Mouse (Mus musculus): ENCODE results near the gene Phactr2. TPM values are rescaled to one million over a fixed set of nuclear protein-coding genes. Genes with fewer than 3 reads are reported as not detected.

The Phactr2 gene
- polyA plus RNA-seq, 1 experiment, result 3.5 TPM

- H3K27ac ChIP-seq (ENCODE audit: insufficient read depth, low read length), result no peak overlapping the region
- no peaks in the 10 kb centered on the region for H3K36me3 ChIP-seq (ENCODE audit: control insufficient read depth, insufficient read depth, low read length)
- H3K4me1 ChIP-seq (ENCODE audit: control insufficient read depth, insufficient read depth, insufficient read length), result no peaks in the 10 kb centered on the region
- 83% methylated on average over 13 of the region's 13 CpGs for WGBS
- no peaks in the 10 kb centered on the region for H3K27me3 ChIP-seq (ENCODE audit: control insufficient read depth, insufficient read depth, low read length)
- DNase-seq (ENCODE audit: low read depth in 1 of 2, low spot score in 2 of 2), result no peak
- TF ChIP-seq POLR2A (IDR thresholded peaks at IDR 0.05; ENCODE audit: low read depth, low read length) (no peak), CTCF (IDR thresholded peaks at IDR 0.05; ENCODE audit: extremely low read depth, insufficient read depth, insufficient read length, insufficient replicate concordance) (no peak)
- H3K4me3 ChIP-seq (ENCODE audit: extremely low read depth, insufficient read depth, insufficient read length), result no peak overlapping the region
These were observed 97.6 kb downstream of the Phactr2 start for GRCm38 (mm10) chr10:13376428-13377260.

- WGBS, result 40% methylated on average over 3 of the region's 3 CpGs
These were observed 98.4 kb downstream of the Phactr2 start for GRCm38 (mm10) chr10:13375820-13376219.

DNA sequence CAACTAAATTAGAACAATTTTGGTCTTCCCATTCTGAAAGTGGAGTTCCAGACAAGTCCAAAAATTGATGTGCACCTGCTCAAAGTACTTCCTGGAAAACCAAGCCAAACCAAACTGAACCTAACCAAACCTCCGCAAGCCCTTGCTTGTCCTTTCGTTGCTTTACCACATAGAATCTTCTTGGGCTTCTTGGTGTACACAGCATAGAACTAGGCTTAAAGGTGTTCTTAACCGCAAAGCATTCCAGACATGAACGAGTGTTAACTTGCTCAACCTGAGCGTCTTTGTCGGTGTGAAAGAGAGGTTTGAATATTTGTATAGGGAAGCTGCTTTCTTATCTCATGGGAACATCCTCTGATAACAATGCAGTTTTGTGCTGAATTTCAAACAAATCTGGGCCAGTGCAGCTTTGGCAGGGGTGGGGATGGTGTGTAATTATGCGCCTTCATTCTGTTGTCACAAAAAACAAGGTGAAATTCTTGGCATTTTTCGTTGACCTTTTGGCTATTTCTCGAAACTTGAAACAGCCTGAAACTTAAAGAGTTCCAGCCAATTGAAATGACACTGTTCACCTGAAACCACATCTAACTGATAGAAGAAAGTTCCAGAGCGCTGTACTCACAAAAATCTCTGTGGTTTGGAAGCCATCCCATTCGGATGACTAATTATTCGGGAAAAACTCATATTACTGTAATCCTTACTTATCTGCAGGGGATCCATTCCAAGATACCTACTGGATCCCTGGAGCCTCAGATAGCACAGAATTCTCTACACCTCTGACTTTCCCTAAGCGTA is 104.4 kb downstream of the Phactr2 start:
- Histone ChIP-seq H3K4me1 (ENCODE audit: control insufficient read depth, insufficient read depth, insufficient read length) (no peaks in the 10 kb centered on the region), H3K36me3 (ENCODE audit: control insufficient read depth, insufficient read depth, low read length) (no peaks in the 10 kb centered on the region), H3K4me3 (ENCODE audit: extremely low read depth, insufficient read depth, insufficient read length) (no peak overlapping the region), H3K27me3 (ENCODE audit: control insufficient read depth, insufficient read depth, low read length) (no peaks in the 10 kb centered on the region), H3K27ac (ENCODE audit: insufficient read depth, low read length) (no peak overlapping the region)
- WGBS, result 73% methylated on average over 13 of the region's 13 CpGs
- TF ChIP-seq POLR2A (IDR thresholded peaks at IDR 0.05; ENCODE audit: low read depth, low read length) (no peak), CTCF (IDR thresholded peaks at IDR 0.05; ENCODE audit: extremely low read depth, insufficient read depth, insufficient read length, insufficient replicate concordance) (no peak)
- DNase-seq (ENCODE audit: low read depth in 1 of 2, low spot score in 2 of 2), result no peak

More at GRCm38 (mm10) chr10:13375820-13376219, 98.4 kb downstream of the Phactr2 start:
- no peak overlapping the region for H3K4me3 ChIP-seq (ENCODE audit: extremely low read depth, insufficient read depth, insufficient read length)
- no peaks in the 10 kb centered on the region for H3K36me3 ChIP-seq (ENCODE audit: control insufficient read depth, insufficient read depth, low read length)
- no peak for DNase-seq (ENCODE audit: low read depth in 1 of 2, low spot score in 2 of 2)
- TF ChIP-seq CTCF (IDR thresholded peaks at IDR 0.05; ENCODE audit: extremely low read depth, insufficient read depth, insufficient read length, insufficient replicate concordance) (no peak), POLR2A (IDR thresholded peaks at IDR 0.05; ENCODE audit: low read depth, low read length) (no peak)
- H3K27me3 ChIP-seq (ENCODE audit: control insufficient read depth, insufficient read depth, low read length), result no peaks in the 10 kb centered on the region
- H3K4me1 ChIP-seq (ENCODE audit: control insufficient read depth, insufficient read depth, insufficient read length), result no peaks in the 10 kb centered on the region
- H3K27ac ChIP-seq (ENCODE audit: insufficient read depth, low read length), result no peak overlapping the region

DNA sequence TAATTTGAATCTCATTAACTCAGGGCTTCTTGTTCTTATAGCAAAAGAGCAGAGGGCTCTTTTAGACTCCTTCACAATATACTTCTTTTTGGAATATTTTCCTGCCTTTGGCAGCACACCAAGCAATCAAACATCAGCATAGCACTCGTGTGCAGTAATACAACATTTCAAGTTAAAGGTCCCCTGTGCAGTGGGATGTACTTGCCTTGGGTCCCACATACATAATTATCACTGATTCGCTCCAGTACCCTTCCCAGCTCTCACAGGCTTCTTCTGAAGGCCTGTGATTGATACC is 110.0 kb downstream of the Phactr2 start:
- no peak overlapping the region for H3K4me3 ChIP-seq (ENCODE audit: extremely low read depth, insufficient read depth, insufficient read length)
- no peaks in the 10 kb centered on the region for H3K36me3 ChIP-seq (ENCODE audit: control insufficient read depth, insufficient read depth, low read length)
- H3K4me1 ChIP-seq (ENCODE audit: control insufficient read depth, insufficient read depth, insufficient read length), result no peaks in the 10 kb centered on the region
- H3K27me3 ChIP-seq (ENCODE audit: control insufficient read depth, insufficient read depth, low read length), result no peaks in the 10 kb centered on the region
- 83% methylated on average over 2 of the region's 2 CpGs for WGBS
- TF ChIP-seq POLR2A (IDR thresholded peaks at IDR 0.05; ENCODE audit: low read depth, low read length), result no peak
- no peak for TF ChIP-seq CTCF (IDR thresholded peaks at IDR 0.05; ENCODE audit: extremely low read depth, insufficient read depth, insufficient read length, insufficient replicate concordance)
- DNase-seq (ENCODE audit: low read depth in 1 of 2, low spot score in 2 of 2), result no peak
- H3K27ac ChIP-seq (ENCODE audit: insufficient read depth, low read length), result no peak overlapping the region

GRCm38 (mm10) chr10:13363499-13364285 is 110.5 kb downstream of the Phactr2 start:
- no peaks in the 10 kb centered on the region for H3K36me3 ChIP-seq (ENCODE audit: control insufficient read depth, insufficient read depth, low read length)
- no peak overlapping the region for H3K4me3 ChIP-seq (ENCODE audit: extremely low read depth, insufficient read depth, insufficient read length)
- 87% methylated on average over 11 of the region's 11 CpGs for WGBS
- TF ChIP-seq CTCF (IDR thresholded peaks at IDR 0.05; ENCODE audit: extremely low read depth, insufficient read depth, insufficient read length, insufficient replicate concordance), result no peak
- no peak for TF ChIP-seq POLR2A (IDR thresholded peaks at IDR 0.05; ENCODE audit: low read depth, low read length)
- no peaks in the 10 kb centered on the region for H3K27me3 ChIP-seq (ENCODE audit: control insufficient read depth, insufficient read depth, low read length)
- no peak overlapping the region for H3K27ac ChIP-seq (ENCODE audit: insufficient read depth, low read length)
- H3K4me1 ChIP-seq (ENCODE audit: control insufficient read depth, insufficient read depth, insufficient read length), result no peaks in the 10 kb centered on the region
- no peak for DNase-seq (ENCODE audit: low read depth in 1 of 2, low spot score in 2 of 2)

DNA sequence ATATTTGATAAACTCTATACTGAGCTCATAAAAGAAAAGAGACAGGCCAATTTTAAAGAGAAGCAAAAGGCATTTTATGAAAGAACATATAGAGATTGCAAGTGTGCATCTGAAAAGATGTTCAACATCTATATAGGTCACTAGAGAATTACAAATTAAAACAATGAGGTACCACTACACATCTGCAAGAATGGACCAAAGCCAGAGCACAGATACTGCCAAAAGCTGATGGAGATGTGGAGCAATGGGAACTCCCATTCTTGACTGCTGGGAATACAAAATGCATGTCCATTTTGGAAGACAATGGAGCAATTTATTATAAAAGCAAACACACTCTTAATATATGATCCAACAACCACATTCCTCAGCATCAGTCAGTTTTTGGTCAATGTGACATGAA is 113.3 kb downstream of the Phactr2 start:
- no peaks in the 10 kb centered on the region for H3K36me3 ChIP-seq (ENCODE audit: control insufficient read depth, insufficient read depth, low read length)
- DNase-seq (ENCODE audit: low read depth in 1 of 2, low spot score in 2 of 2), result no peak
- no peaks in the 10 kb centered on the region for H3K4me1 ChIP-seq (ENCODE audit: control insufficient read depth, insufficient read depth, insufficient read length)
- H3K27me3 ChIP-seq (ENCODE audit: control insufficient read depth, insufficient read depth, low read length), result no peaks in the 10 kb centered on the region
- TF ChIP-seq CTCF (IDR thresholded peaks at IDR 0.05; ENCODE audit: extremely low read depth, insufficient read depth, insufficient read length, insufficient replicate concordance) (no peak), POLR2A (IDR thresholded peaks at IDR 0.05; ENCODE audit: low read depth, low read length) (no peak)
- no peak overlapping the region for H3K27ac ChIP-seq (ENCODE audit: insufficient read depth, low read length)
- H3K4me3 ChIP-seq (ENCODE audit: extremely low read depth, insufficient read depth, insufficient read length), result no peak overlapping the region
